Mouse (Mus musculus): ENCODE measurements at regions not wholly inside any gene's neighbourhood (a gene's known extent, or its start where the extent isn't known, plus 50 kb on each side); places are given as distances from the start of the nearest gene placed in this dataset.

- DNase-seq (ENCODE audit: inconsistent ontology term), result no peak
Measured at GRCm38 (mm10) chr3:34384965-34385505, 265.2 kb upstream of the Sox2 start.

- peak; percentile 45 for DNase-seq (ENCODE audit: inconsistent ontology term)
Measured at GRCm38 (mm10) chr3:34377913-34378312, 272.3 kb upstream of the Sox2 start.

GRCm38 (mm10) chr3:34377329-34377728 lies 272.9 kb upstream of the Sox2 start:
- peak; percentile 6 for DNase-seq (ENCODE audit: inconsistent ontology term)

GRCm38 (mm10) chr3:34371418-34371817 lies 278.8 kb upstream of the Sox2 start:
- no peak for DNase-seq (ENCODE audit: inconsistent ontology term)

DNA sequence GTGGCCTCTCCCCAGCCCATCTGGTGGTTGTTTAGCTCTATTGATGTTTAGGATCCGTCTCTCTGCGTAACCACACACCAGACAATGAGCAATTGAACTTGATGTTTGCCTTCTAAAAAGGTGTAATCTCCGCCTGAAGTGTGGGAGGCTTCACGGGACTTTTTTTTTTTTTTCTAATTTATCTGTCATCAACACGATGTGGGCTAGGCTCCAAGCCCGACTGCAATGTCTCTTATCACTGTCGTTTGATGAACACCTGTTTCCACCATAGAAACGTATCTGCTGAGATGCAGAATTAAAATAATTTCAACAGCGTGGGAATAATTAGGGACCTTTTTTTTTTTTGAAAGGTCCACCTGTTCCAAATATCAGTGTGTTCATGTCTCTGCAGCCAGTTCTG lies 257.0 kb upstream of the Dnajc19 start:
- no peak for DNase-seq (ENCODE audit: inconsistent ontology term)

- peak; percentile 59 for DNase-seq (ENCODE audit: inconsistent ontology term)
Measured at GRCm38 (mm10) chr3:34333555-34333954, 252.4 kb upstream of the Dnajc19 start.

- peak; percentile 29 for DNase-seq (ENCODE audit: inconsistent ontology term)
Measured at GRCm38 (mm10) chr3:34331889-34332276, 250.8 kb upstream of the Dnajc19 start.

DNA sequence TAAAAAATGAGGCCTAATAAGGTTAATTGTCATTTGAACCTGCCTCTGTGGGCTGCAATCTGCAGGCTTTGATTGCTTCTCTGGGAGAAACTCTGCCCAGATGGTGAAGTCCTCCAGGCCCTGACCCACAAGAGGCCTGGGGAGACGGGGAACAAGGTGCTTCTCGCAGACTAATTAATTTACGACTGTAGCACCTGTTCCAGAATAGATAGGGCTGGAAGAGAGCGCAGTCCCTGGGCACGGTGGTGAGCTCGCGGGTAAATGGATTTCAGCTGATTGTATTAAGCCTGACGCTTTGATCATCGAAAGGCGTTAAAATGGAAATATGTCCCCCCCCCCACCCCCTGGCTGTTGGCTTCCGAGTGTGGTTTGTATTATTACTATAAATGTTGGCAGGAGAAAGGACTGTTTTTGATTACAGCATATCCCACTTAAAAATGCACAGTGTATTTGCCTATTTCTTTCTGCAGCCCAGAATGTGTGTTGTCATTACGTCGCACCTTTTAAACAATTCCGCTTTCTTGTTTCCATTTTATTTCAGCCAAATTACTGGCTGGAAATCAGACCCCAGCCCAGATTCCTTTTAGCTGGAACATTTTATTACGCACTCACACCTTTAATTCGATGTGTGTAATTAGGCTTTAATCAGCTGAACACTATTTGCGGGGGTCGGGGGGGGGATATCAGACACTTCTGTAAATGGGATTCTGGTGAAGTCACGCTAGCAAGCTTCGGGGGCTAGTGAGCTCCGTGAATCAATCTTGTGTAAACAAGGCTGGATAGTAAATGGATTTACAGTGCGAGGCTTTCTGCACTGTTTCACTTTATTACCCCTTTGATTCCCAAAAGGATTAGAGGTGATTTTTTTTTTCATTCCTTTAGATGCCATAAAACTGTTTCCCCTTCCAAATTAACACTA lies 250.1 kb upstream of the Dnajc19 start:
- no peak for DNase-seq (ENCODE audit: inconsistent ontology term)

GRCm38 (mm10) chr3:34328865-34329264 lies 247.7 kb upstream of the Dnajc19 start:
- peak; percentile 76 for DNase-seq (ENCODE audit: inconsistent ontology term)

DNA sequence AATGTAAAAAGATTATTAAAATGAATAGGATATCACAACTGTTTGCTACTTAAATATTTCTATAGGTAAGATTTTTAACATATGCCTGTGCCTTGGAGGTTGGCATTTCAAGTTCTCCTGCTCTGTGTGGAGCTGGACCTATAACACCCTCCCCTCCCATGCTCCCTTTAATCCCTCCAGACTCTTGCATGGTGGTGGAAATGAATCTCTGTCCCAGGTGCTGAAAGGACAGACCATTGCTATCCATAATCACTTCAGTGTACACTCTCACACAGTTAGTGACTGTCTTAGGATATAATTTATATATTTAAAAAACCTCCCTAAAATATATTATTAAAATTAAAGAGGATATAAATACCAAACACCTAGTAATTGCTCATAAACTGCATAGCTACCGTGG lies 244.5 kb upstream of the Dnajc19 start:
- DNase-seq (ENCODE audit: inconsistent ontology term), result no peak

GRCm38 (mm10) chr3:34322527-34323210 lies 241.5 kb upstream of the Dnajc19 start:
- DNase-seq (ENCODE audit: inconsistent ontology term), result no peak

- no peak for DNase-seq (ENCODE audit: inconsistent ontology term)
Measured at GRCm38 (mm10) chr3:34314798-34315197, 233.7 kb upstream of the Dnajc19 start.

DNA sequence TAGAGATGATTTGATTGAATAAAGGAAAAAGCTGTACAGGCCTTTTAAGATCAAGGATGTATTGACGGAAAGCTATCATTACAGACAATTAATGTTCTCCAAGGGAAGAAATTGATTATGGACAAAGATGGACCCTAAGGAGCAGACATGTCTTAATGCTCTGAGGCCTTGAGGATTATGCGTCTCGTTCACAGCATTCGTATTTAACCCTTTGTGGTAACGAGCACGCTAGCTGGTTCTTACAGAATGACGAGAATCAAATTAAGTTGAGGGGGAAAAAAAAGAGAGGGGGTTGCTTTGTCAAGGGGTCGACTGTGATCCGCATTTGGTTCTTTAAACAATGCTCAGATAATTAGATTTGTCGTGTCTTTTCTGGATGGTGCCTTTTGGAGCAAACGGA lies 233.3 kb upstream of the Dnajc19 start:
- no peak for DNase-seq (ENCODE audit: inconsistent ontology term)

- DNase-seq (ENCODE audit: inconsistent ontology term), result no peak
Measured at GRCm38 (mm10) chr3:34311944-34312343, 230.8 kb upstream of the Dnajc19 start.

DNA sequence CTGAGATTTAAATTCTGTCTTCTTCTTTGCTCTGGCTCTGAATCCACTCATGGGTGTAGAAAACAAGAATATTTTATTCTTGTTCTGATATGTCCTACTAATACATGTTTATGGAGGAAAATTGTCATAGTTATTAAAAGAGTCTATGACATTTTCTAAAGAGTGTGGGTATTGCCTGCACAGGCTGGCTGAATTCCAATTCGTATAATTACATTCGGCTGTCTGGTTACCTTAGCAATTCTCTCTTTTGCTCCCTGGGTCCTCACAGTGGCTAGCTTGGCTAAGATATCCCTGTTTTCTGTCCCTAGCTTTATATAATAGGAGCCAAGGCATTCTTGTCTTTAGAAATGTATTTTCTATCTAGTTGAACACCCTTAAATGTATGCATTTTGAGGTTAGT lies 218.5 kb upstream of the Dnajc19 start:
- DNase-seq (ENCODE audit: inconsistent ontology term), result no peak

- DNase-seq (ENCODE audit: inconsistent ontology term), result peak; percentile 45
Measured at GRCm38 (mm10) chr3:34287836-34288235, 206.7 kb upstream of the Dnajc19 start.

GRCm38 (mm10) chr3:34270154-34270553 lies 189.0 kb upstream of the Dnajc19 start:
- no peak for DNase-seq (ENCODE audit: inconsistent ontology term)

GRCm38 (mm10) chr3:34266462-34266861 lies 185.3 kb upstream of the Dnajc19 start:
- no peak for DNase-seq (ENCODE audit: inconsistent ontology term)

DNA sequence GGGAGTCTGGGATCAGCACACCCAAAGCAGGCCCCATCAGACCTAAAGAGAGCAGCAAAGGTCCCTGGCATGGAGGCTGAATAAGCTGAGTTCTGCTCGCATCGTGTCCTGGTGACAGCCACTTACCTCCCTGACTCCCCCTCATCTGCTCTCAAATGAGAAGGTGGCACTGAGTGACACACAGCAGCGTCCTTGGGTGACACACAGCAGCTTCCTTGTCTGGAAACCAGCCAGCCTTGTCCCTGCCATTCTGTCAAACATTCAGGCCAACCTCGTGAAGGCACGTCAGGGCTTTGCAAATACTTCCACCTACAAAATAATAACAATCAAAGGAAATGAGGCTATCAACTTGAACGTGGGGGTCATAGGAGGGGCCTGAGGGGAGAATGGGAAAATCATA lies 183.7 kb upstream of the Dnajc19 start:
- DNase-seq (ENCODE audit: inconsistent ontology term), result no peak

DNA sequence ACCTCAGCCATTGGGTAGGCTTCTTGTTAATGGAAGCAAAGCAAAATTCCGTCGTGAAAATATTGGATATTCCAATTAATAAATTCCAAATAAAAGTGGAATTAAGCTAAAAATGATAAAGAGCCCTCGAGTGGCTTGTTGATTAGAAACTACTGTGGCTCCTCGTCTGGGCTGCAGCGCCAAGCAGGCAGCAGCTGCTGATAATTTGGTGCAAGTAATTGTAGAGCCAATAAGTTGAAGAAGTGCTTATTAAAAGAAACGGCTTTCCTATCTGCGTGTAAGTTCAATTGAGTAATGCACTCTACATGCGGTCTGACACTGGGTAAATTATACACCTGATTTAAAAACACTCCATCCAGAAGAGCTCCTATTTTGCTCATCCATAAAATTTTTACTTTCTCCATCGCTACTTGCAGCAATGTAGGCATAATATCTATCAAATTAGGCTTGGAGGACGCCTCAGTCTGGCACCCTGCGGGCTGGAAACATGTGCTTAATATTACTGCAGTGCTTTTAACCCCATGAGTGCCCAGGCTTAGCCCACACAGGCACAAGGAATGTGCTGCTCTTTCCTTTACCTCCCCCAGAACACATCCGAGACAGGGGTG lies 171.7 kb upstream of the Dnajc19 start:
- DNase-seq (ENCODE audit: inconsistent ontology term), result no peak

- DNase-seq (ENCODE audit: inconsistent ontology term), result no peak
Measured at GRCm38 (mm10) chr3:34242126-34242525, 161.0 kb upstream of the Dnajc19 start.

DNA sequence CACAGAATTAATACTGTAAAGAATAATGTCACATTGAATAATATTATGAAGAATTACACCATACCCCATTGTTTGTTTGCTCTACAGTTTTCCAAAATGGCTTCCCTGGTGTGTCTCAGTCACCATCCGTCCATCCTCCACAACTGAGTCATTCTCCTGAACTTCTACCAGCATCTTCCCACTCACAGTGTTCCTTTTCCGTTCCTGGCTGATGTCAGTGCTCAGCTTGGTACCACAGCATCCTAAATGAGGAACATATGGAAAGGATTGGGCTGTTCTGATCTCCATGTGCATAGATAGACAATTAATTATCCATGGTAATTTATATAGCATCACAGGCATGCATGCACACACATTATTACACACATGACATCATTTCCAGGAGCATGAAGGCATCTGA lies 158.9 kb upstream of the Dnajc19 start:
- DNase-seq (ENCODE audit: inconsistent ontology term), result no peak
